Mouse (Mus musculus): ENCODE results near the gene Chd9. TPM values are rescaled to one million over a fixed set of nuclear protein-coding genes. Genes with fewer than 3 reads are reported as not detected.

Gene Chd9
- total RNA-seq, 4 experiments from 2014 or later: 240 to 270 (median 254) TPM

DNA sequence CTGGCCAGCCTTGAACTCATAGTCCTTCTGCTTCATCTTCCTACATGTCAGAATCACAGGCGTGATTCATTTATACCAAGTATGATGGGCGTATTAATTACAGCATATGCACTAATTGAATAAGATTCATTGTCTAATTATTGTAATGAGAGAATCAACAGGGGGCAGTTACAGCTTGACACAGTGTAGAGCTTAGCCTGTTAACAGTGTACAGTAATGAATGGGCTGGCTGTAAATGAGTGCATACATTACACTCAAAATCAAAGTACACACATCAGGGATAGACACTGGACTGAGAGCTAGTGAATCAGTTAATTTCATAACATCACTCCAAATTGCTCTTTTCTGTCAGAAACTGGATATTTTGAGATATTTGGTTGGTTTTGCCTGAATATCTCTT, 135.9 kb downstream of the Chd9 start:
- DNase-seq (ENCODE audit: low spot score in 2 of 2): no peak

DNA sequence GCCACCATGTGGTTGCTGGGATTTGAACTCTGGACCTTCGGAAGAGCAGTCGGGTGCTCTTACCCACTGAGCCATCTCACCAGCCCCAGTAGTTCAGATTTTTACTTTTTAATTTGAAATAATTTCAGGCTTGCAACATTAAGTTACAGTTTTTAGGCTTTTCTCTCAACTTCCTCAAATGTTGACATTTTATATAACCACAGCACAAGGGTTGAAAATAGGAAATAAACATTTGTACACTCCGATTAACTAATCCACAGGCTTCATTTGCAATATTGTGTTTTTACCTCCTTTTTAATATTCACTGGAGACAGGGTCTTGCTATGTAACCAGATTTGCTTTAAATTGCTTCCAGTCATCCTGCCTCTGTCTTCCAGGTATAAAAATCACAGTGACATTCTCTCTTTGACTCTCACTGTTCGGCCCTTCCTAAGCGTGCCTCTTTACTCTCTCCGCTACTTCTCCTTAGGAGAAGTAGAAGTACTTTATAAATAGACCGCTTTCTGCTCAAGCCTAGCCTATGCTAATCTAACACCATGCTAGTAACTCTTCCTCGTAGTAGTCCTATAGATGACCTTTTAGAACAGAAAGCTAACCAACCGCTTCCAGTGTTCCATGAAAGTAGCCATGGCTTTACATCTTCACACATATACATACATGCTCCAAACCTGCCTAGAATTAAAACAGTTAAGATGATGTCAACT, 137.5 kb downstream of the Chd9 start:
- no peak for DNase-seq (ENCODE audit: low spot score in 2 of 2)

DNA sequence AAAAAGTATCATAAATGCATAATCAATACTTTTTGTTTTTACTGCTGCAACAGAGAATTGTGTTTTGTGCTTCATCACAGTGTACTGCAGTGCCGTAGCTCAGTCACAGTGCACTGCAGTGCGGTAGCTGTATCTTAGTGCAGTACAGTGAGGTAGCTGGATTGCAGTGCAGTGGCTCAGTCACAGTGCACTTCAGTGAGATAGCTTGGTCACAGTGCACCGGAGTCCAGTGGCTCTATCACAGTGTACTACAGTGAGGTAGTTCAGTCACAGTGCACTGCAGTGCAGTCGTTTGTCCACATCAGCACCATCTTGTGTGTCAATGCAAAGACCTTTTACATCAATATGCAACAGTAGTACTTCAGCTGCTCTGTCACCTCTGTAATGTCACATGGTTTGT, 140.2 kb downstream of the Chd9 start:
- DNase-seq (ENCODE audit: low spot score in 2 of 2): no peak

DNA sequence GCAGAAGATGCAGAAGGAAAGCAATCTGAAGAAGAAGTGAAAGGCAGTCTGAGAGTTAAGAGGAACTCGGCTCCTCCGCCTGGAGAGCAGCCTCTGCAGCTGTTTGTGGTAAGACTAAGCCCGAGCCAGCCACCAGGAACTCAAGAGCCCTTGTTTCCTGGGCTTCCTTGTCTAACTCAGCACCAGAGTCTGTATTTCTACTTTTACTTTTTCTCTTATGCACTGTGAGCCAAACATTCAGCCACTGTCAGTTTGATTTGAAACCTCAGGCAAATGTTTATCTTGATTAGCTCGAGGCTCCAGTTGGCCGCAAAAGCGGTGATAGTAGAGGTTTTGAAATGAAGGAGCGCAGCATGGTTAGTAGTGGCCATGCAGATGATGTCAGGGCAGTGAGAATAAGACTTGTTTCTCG, 148.8 kb downstream of the Chd9 start:
- DNase-seq (ENCODE audit: low spot score in 2 of 2): no peak

DNA sequence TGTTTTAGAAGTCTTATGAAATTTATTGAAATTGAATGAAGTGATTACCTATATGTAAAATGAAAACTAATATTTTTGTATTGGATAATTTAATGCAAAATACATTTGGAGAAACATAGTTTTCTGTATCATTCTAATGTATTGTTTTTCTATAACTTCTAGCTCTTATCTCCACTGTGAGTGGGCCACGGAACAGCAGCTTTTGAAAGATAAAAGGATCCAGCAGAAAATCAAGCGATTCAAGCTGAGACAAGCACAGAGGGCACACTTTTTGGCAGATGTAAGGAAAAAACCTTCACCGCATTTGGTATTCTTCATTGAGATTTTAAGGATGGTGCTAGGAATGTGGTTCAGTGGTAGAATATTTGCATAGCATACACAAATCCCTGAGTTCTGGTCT, 150.6 kb downstream of the Chd9 start:
- no peak for DNase-seq (ENCODE audit: low spot score in 2 of 2)

DNA sequence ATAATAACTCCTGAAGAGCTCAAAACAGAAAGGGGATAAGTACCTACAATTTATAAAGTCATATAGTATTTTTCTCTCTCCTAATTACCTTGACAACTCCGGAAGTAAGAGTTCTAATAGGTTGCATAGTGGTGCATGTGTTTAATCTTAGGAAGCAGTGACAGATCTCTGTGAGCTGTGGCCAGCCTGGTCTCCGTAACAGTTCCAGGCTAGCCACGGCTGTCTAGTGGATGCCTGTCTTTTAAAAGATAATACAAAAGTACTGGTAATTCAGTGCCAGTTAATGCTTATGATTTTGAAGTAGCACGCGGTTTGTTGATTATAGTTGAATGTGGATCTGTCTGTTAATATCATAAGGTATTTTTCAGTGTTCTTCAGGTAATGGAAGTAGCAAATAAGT, 151.1 kb downstream of the Chd9 start:
- no peak for DNase-seq (ENCODE audit: low spot score in 2 of 2)

DNA sequence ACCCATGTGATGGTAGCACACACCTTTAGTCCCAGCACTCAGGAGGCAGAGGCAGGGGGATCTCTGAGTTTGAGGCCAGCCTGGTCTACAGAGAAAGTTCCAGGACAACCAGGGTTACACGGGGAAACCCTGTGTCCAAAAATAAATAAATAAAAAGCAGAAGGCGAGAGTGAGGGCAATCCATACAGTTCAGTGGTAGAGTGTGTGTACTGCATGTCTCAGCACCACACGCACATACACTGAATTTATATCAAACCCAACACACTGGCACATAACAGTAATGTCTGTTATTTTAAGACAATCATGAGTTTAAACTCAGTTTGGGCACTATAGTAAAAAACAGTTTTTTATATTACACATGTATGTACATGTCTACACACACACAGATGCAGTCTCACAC, 153.9 kb downstream of the Chd9 start:
- no peak for DNase-seq (ENCODE audit: low spot score in 2 of 2)

DNA sequence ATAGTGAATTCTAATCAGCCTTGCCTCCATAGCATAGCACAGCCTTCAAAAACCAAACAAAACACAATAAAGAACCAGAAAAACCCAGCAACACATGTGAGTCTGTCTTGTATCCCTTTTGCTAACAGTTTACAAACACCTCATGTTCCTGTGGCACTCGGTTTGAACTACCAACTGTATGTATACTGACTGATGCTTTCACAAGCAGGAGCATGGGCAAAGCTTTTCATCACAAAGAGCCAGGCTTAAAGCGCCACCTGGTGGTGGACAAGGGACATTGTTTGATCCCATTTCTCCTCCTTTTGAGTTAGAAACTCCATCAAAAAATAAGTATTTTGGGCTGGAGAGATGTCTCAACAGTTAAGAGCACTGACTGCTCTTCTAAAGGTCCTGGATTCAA, 191.6 kb downstream of the Chd9 start:
- DNase-seq (ENCODE audit: low spot score in 2 of 2): peak; percentile 28 to 53

DNA sequence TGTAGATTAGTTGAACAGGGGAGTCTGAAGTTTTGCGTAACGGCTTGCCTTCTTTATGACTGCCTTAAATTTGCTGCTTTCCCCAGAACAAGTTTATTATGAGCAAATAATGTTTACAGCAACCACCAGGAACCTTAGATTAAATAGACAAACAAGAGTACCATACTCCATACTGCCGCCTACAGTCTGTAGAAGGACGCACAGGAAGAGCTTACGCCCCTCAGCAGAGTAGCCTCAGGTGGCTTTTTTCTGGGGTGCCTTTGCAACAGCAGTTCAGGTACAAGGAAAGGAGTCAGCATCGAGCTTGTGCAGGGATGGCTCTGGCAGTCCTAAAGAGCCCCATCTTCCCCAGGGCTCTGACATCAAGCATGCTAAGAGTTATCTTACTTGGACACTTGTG, 206.3 kb downstream of the Chd9 start:
- no peak for DNase-seq (ENCODE audit: low spot score in 2 of 2)

DNA sequence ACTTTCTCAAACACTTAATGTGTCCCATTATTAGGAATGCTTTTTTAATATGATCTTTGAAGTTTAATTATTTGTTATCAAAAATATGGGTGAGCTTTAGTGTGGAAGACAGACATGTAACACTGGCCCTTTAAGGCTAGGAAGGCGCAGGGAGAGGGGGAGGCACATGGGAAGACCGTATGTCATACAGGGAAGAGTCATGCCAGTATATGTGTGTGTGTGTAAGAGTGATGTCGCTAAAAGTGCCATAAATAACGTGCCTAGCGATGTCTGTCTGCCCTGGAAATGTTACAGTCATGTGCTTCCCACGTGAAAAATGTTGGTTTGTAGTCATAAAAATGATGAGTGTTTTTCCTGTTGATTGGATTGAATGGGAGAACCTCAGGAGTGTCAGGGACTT, 208.8 kb downstream of the Chd9 start:
- no peak for DNase-seq (ENCODE audit: low spot score in 2 of 2)

DNA sequence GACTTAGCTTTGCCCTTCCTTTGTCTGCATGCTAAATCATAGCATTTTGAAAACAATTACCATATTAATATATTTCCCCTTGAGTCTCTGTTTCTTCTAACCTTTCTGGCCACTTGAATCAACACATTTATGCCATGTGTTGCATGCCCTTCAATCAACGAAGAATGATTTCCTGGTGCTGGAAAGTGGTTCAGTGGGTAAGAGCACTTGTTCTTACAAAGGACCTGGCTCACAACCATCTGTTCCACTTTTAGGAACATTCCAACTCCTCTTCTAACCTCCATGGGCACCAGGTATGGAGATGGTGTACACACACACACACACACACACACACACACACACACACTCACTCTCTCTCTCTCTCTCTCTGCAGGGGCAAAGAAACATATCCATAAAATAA, 210.5 kb downstream of the Chd9 start:
- DNase-seq (ENCODE audit: low spot score in 2 of 2): no peak

DNA sequence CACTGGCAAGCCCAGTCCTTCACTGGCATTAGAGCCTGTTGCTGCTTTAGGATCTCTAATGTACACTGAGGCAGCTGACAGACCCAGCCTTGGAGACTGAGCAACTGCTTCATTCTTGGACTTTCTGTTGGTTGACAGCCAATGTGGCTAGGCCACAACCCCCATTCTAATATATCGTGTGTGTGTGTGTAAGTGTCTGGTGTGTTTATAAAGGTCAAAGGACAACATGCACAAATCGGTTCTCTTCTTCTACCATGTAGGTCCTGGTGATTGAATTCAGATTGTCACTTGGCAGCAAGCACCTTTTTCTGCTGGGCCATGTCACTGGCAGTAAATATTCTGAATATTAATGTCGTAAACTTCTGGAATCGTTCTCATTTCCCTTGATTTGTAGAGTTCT, 218.2 kb downstream of the Chd9 start:
- DNase-seq (ENCODE audit: low spot score in 2 of 2): no peak

DNA sequence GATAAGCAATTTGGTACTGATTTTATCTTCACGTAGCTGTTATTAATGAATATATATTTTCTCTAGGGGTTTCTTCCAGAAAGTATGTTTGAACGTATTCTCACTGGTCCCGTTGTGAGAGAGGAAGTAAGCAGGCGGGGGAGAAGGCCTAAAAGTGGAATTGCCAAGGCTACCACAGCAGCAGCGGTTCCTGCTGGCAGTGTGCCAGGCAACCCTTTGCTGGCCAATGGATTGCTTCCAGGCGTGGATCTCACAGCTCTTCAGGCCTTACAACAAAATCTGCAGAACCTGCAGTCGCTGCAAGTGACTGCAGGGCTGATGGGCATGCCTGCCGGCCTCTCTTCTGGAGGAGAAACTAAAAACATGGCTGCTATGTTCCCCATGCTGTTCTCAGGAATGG, 222.9 kb downstream of the Chd9 start:
- DNase-seq (ENCODE audit: low spot score in 2 of 2): peak; percentile 42 to 63

DNA sequence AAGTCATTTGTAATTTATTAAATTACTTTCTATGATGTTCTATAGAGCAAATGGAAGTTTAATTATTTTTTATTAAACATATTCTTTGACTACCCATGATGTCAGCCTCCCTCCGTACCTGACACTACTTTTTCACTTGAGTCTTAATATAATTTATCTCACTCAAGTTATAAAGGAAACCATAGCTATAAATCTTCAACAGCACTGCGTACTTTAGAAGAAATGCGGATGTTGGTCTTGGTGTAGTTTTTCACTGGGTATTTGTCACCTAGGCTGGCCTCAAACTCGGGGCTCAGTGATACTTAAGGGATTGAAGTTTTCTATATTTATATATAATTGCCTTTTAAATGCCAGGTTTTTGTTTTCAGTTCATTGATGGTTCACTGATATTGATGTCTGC, 226.3 kb downstream of the Chd9 start:
- DNase-seq (ENCODE audit: low spot score in 2 of 2): no peak

DNA sequence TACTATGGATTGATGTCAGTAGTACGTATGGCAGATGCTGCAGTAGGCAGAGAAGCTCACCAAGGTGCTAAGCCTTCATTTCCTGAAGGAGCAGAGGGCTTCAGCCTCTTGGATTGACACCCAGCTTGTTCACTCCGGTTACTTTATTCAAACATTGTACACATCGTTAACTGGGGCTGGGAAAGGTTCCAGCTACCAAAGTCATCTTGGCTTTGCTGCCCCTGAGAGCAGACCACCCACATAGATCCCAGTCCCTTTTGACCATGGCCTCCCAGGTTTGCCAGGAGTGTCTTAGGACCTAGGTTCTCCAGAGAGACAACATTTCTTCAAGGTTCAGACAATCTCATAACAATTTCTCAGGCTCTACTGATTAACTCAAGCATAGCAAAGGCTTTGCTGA, 228.7 kb downstream of the Chd9 start:
- no peak for DNase-seq (ENCODE audit: low spot score in 2 of 2)

DNA sequence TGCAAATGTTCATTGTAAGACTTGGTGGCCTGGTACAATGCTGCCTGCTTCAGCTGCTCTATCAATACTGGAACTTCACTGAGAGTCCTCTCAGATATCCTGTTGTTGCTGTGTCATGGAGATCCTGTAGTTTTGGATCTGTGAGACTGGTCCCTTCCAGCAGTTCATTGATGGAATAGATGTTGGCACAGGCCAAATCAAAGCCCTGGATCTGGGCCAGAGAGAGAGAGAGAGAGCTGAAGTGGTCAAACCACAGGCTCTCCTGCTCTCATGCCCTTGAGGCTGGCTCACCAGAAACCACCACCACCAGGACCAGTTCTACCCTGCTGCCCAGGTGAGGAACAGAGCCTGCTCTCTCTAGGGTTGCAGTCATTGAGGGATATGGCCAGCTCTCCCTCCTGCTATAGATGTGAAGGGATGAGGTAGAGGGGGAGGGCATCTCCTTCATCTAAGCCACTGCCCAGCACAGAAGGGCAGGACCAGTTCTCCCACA, 231.0 kb downstream of the Chd9 start:
- no peak for DNase-seq (ENCODE audit: low spot score in 2 of 2)

DNA sequence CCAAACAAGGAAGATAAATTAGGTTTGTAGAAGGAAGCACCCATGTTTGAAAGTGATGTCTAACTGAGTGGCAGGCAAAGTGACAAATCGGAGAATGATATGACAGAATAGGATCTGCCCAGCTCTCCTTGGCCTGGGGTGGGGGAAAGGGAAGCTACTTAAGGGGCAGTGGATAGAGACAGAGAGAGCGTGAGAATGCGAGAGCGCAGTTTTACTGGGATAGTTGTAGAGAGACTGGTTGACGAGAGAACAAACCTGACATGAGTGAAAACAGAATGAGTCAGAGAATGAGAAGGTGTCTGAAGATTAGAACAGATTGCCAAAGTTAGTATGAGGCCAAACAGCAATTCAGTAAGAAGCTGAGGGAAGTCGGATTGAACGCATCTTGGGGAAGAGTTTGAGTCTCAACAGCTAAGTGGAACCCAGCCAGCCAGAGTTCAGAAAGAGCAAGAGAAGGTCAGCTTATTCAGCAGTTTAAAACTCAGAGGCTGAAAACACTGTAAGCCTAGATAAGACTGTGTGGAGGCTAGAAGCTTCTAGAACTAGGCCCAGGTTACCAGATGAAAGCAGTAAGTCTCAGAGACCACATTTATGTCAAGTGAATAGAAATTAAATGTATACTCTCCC, 231.8 kb downstream of the Chd9 start:
- DNase-seq (ENCODE audit: low spot score in 2 of 2): no peak

DNA sequence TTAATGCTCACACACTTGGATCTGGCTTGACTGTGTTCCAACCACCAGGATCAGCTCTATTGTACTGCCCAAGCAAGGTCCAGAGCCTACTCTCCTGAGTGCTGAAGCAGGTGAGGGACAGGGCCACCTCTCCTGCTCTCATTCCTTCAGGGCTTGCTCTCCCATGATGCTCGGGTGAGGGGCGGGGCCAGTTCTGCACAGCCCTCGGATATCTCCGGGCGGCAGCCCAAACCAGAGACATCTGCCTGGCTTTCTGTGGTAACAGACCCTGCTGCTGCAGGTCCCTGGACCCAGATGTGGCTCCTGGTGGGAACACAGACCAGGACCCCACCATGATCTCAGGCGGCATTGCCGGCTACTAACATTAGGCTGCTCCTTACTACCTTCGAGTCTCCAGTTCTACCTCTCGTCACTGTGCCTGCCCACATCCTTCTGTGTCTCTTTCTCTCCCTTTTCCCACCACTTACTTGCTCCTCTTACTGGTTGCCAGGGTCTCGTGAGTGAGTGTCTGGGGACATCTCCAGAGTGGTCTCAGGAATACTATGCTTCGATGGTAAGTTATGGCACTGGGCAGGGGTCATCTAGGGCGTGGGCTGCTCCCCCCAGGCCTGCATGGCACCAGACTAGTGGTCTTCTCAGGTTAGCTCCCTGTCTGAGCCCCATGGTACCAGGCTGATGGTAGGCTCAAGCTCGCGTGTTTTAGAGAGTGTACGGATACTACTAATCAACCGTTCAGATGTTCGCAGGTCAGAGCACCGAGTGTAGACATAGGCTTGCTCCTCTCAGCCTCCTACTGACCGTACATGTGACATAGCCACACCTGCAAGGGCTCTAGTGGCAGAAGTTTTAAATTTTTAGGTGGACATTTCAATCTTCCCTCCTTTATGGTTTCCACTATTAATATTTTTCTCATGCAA, 232.7 kb downstream of the Chd9 start:
- no peak for DNase-seq (ENCODE audit: low spot score in 2 of 2)

DNA sequence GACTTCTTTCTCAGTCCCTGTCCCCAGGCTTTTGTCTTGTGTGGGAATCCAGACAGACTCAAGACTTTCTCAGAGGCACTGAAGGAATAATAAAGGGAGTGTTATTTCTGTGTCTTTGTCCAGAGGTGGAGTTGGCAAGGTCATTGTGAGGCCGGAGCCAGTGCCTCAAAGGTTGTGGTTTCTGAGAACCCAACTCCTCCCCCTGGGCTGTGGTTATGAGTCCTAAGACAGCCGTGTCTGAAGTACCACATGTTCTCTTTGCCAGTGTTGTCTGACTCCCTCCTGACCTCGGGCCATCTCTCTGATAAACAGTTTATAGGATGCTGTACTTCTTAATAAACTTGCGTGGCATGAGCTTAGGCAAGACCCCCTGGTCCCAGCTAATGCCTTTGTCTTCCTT, 237.0 kb downstream of the Chd9 start:
- no peak for DNase-seq (ENCODE audit: low spot score in 2 of 2)

DNA sequence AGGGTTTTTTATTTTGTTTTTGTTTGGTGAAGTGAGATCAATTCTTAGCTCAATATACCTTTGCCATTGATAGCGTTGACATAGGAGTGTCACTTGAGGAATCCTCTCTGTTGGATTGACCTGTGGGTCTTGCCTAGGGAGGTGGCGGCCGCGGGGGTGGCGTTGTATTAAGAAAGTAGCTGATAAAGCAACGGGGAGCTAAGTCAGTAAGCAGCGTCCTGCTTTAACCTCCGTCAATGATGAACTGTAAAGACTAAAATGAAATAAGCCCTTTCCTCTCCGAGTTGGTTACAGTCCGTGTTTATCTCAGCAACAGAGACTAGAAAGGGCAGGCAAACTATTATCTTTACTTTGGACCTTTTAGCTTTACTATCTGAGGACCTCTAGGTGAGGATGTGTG, 241.3 kb downstream of the Chd9 start:
- no peak for DNase-seq (ENCODE audit: low spot score in 2 of 2)

DNA sequence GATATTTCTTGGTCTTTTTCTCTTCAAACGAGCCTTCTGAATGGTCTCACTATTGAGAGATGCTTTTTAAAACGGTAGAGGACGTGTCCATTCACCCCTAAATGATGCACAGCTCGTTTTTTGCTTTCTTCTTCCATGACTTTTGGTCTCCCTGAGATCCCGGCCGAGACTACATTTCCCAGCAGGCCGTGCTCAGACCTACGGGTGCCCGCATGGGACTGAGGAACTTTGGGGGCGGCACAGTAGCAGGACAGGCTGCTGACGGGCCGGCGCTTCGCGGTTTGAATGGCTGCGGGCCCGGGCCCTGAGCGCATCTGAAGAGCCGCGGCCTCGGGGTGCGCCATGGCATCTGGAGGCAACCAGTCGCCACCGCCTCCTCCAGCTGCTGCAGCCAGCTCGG, 241.7 kb downstream of the Chd9 start, which contains the start of gene Rbl2:
Gene Rbl2, plus strand, starts transcription at position 224 of the 400 bp plus-strand sequence.
- peak; percentile 95 for DNase-seq (ENCODE audit: low spot score in 2 of 2)

DNA sequence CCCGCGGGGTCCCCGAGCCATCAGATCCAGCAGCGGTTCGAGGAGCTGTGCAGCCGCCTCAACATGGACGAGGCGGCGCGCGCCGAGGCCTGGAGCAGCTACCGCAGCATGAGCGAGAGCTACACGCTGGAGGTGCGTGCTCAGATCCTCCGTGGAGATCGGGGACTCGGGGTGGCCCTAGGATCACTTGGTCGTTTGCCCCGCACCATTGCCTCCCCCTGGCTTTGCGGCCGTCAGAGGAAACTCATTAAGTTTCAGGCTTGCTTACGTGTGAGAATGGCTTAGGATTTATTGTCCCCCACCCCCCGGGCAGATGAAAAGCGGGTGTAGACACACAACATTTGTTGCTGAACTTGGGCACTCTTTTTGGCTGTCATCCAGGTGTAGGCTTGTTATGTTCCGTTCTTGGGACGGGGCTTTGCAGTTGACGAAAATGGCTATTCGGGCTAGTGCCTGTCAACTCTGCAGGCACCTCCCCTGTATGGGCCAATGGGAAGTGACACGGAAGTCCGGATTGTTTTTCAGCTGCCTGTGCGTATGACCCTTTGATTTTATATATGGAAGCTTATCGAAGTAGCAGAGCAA, 242.2 kb downstream of the Chd9 start:
- DNase-seq (ENCODE audit: low spot score in 2 of 2): peak; percentile 60 to 76
